Mouse (Mus musculus): Measurements from ENCODE around the gene Wdr25. TPM values are rescaled to one million over a fixed set of nuclear protein-coding genes. Genes with fewer than 3 reads are reported as not detected.

Wdr25 gene
- total and polyA plus RNA-seq, 3 experiments, result 8.3 to 12.4 (median 10.8) TPM

- Histone ChIP-seq H3K27ac (ENCODE audit: insufficient read depth, low read depth) (no peak overlapping the region), H3K4me2 (ENCODE audit: insufficient read depth, low read depth, poor library complexity, severe bottlenecking) (no peak overlapping the region), H3K4me3 (replicated peaks in 1 of 3; ENCODE audit: low read depth in 2 of 3, low read length in 2 of 3, poor library complexity in 1 of 3) (no peak overlapping the region), H3K9ac (ENCODE audit: insufficient read depth, low read depth) (no peak overlapping the region), H3K79me2 (replicated peaks; ENCODE audit: control insufficient read depth, extremely low read depth, insufficient read depth, poor library complexity, severe bottlenecking) (no peaks in the 10 kb centered on the region), H3K9me3 (replicated peaks; ENCODE audit: low read length) (no peaks in the 10 kb centered on the region), H3K4me1 (ENCODE audit: control insufficient read depth in 1 of 2, insufficient read depth in 2 of 2) (peaks cover 0 to under 1% of the 10 kb centered on the region in 2 experiments; a peak in 1 of 4 replicates), H3K27me3 (replicated peaks) (no peaks in the 10 kb centered on the region), H3K36me3 (replicated peaks in 1 of 2; ENCODE audit: control insufficient read depth in 1 of 2, insufficient read depth in 1 of 2, low read length in 1 of 2) (peaks cover 0 to 34% of the 10 kb centered on the region in 2 experiments)
- dilution Hi-C loops (cut with MboI; ENCODE audit: extremely low pct_ligation_motif_present, extremely low pct_unique_long_range_greater_than_20kb, low sequenced_read_pairs), result no loop called here
- in situ Hi-C loops (cut with MboI; ENCODE audit: low pct_ligation_motif_present, low pct_unique_long_range_greater_than_20kb, low sequenced_read_pairs), result no loop called here
- TF ChIP-seq MAFK (IDR thresholded peaks at IDR 0.05; ENCODE audit: insufficient replicate concordance, low read length) (no peak), NRF1 (IDR thresholded peaks at IDR 0.05; ENCODE audit: low read depth, low read length) (no peak), JUND (conservative IDR thresholded peaks at IDR 0.05; ENCODE audit: low read depth, low read length) (no peak), SMC3 (IDR thresholded peaks at IDR 0.05; ENCODE audit: low read depth, low read length) (no peak), JUN (IDR thresholded peaks at IDR 0.05; ENCODE audit: insufficient read depth, low read depth, low read length) (no peak), BHLHE40 (IDR thresholded peaks at IDR 0.05; ENCODE audit: low read depth, low read length) (no peak), GABPA (IDR thresholded peaks at IDR 0.05; ENCODE audit: insufficient replicate concordance, low read depth, low read length) (no peak), ELF1 (IDR thresholded peaks at IDR 0.05; ENCODE audit: low read depth, low read length) (no peak), HCFC1 (IDR thresholded peaks at IDR 0.05; ENCODE audit: low read depth, low read length) (no peak), ZNF384 (IDR thresholded peaks at IDR 0.05; ENCODE audit: low read depth, low read length) (no peak), ZKSCAN1 (IDR thresholded peaks at IDR 0.05; ENCODE audit: borderline replicate concordance, low read depth, low read length) (no peak), CHD1 (IDR thresholded peaks at IDR 0.05; ENCODE audit: low read depth, low read length) (no peak), USF2 (conservative IDR thresholded peaks at IDR 0.05; ENCODE audit: low read depth, low read length) (no peak), KAT2A (IDR thresholded peaks at IDR 0.05; ENCODE audit: insufficient replicate concordance, low read length) (no peak), POLR2AphosphoS2 (IDR thresholded peaks at IDR 0.05; ENCODE audit: low read depth, low read length) (no peak), ZC3H11A (IDR thresholded peaks at IDR 0.05; ENCODE audit: low read depth, low read length) (no peak), MAZ (IDR thresholded peaks at IDR 0.05; ENCODE audit: low read depth, low read length) (no peak)
- DNase-seq (ENCODE audit: extremely low read depth), result no peak
Observed at GRCm38 (mm10) chr12:108958991-108959638, 65.7 kb downstream of the Wdr25 start.

- Histone ChIP-seq H3K9ac (ENCODE audit: insufficient read depth, low read depth) (no peak overlapping the region), H3K27me3 (replicated peaks) (no peaks in the 10 kb centered on the region), H3K4me3 (replicated peaks in 1 of 3; ENCODE audit: low read depth in 2 of 3, low read length in 2 of 3, poor library complexity in 1 of 3) (no peak overlapping the region), H3K4me2 (ENCODE audit: insufficient read depth, low read depth, poor library complexity, severe bottlenecking) (no peak overlapping the region), H3K79me2 (replicated peaks; ENCODE audit: control insufficient read depth, extremely low read depth, insufficient read depth, poor library complexity, severe bottlenecking) (no peaks in the 10 kb centered on the region), H3K9me3 (replicated peaks; ENCODE audit: low read length) (no peaks in the 10 kb centered on the region), H3K27ac (ENCODE audit: insufficient read depth, low read depth) (no peak overlapping the region), H3K4me1 (ENCODE audit: control insufficient read depth in 1 of 2, insufficient read depth in 2 of 2) (no peaks in the 10 kb centered on the region), H3K36me3 (replicated peaks in 1 of 2; ENCODE audit: control insufficient read depth in 1 of 2, insufficient read depth in 1 of 2, low read length in 1 of 2) (peaks cover 0 to 37% of the 10 kb centered on the region in 2 experiments)
- TF ChIP-seq USF1 (IDR thresholded peaks at IDR 0.05; ENCODE audit: low read depth, low read length) (no peak), E2F4 (IDR thresholded peaks at IDR 0.05; ENCODE audit: insufficient replicate concordance, low read depth, low read length) (no peak), POLR2A (IDR thresholded peaks at IDR 0.05; ENCODE audit: low read depth, low read length) (no peak), MAX (IDR thresholded peaks at IDR 0.05; ENCODE audit: low read length) (no peak), CHD2 (IDR thresholded peaks at IDR 0.05; ENCODE audit: low read length) (no peak), MXI1 (IDR thresholded peaks at IDR 0.05; ENCODE audit: low read depth, low read length) (no peak), EP300 (IDR thresholded peaks at IDR 0.05; ENCODE audit: low read length) (no peak), NELFE (IDR thresholded peaks at IDR 0.05; ENCODE audit: low read depth, low read length) (no peak), RAD21 (IDR thresholded peaks at IDR 0.05; ENCODE audit: low read depth, low read length) (no peak), NRF1 (IDR thresholded peaks at IDR 0.05; ENCODE audit: low read depth, low read length) (no peak), JUN (IDR thresholded peaks at IDR 0.05; ENCODE audit: insufficient read depth, low read depth, low read length) (no peak)
- in situ Hi-C loops (cut with MboI; ENCODE audit: low pct_ligation_motif_present, low pct_unique_long_range_greater_than_20kb, low sequenced_read_pairs) (no loop called here), dilution Hi-C loops (cut with MboI; ENCODE audit: extremely low pct_ligation_motif_present, extremely low pct_unique_long_range_greater_than_20kb, low sequenced_read_pairs) (no loop called here)
- DNase-seq (ENCODE audit: extremely low read depth), result no peak
Observed at GRCm38 (mm10) chr12:108959639-108960219, 66.3 kb downstream of the Wdr25 start.
